Mouse (Mus musculus) thymus, adult 2 months (tissue): ENCODE results near the gene Vti1a.

Experiments used
- CTCF ChIP-seq: fragments of 200-500 bp; IDR thresholded peaks from 2 replicates; pipeline ENCODE4 v1.5.1; 2012; ENCODE audit warnings: mild to moderate bottlenecking, control low read depth, low read length, moderate library complexity, borderline replicate concordance; ENCODE audit not compliant: control insufficient read depth, poor library complexity, insufficient read depth; ENCODE audit errors: extremely low read depth
- POLR2A ChIP-seq: fragments of 200-500 bp; IDR thresholded peaks from 2 replicates; pipeline ENCODE4 v1.6.1; 2012; ENCODE audit warnings: mild to moderate bottlenecking, low read length, control low read depth, moderate library complexity; ENCODE audit not compliant: control insufficient read depth, poor library complexity, insufficient read depth; ENCODE audit errors: extremely low read depth

GRCm38 (mm10) chr19:55268150-55268549 lies 47.9 kb upstream of the Vti1a start:
- TF ChIP-seq CTCF: no peak
- no peak for TF ChIP-seq POLR2A
